Mouse (Mus musculus) brain, embryonic 18.5 days (tissue): ENCODE data around the gene Hist2h2aa2.
"Not testable (repeated sequence)": the region's sequence is repeated elsewhere in the genome, so short reads cannot be mapped to it uniquely, and the experiment has no call there.

Source experiments
- DNase-seq: peaks from one replicate; pipeline ENCODE4 v3.0.0-alpha.2; 2012; ENCODE audit warnings: low read depth, low spot score

The Hist2h2aa2 gene

DNA sequence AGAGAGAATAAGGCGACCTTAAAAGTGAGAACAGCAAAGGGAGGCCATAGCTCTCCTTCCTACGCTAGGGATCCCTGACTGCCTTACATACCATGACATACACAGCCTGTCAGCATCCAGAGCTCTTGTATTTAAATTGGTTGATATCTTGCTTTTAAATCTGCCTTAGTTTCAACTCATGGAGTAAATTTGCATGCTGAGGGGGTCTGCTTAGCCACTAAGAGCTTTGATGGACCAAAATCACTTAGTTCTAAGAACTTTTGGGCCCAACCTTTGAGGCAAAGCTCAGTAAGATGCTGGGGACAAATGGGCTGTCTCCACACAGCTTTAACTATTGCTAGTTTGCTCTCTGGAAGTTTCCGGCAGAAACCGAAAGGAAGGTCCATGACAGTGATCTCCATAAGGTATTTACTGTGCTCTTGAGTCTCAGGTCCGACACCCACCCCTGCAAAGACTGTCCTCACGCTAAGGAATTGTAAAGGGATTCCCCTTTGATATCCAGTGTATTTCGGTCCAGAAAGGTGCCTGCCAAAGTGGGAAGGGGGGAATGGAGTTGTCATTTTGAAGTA, 2.7 kb downstream of the Hist2h2aa2 start:
- DNase-seq, result no peak

- no peak for DNase-seq
These were observed 3.2 kb downstream of the Hist2h2aa2 start for GRCm38 (mm10) chr3:96236834-96237334.

- DNase-seq, result no peak
These were observed 4.2 kb downstream of the Hist2h2aa2 start for GRCm38 (mm10) chr3:96235836-96236235.

DNA sequence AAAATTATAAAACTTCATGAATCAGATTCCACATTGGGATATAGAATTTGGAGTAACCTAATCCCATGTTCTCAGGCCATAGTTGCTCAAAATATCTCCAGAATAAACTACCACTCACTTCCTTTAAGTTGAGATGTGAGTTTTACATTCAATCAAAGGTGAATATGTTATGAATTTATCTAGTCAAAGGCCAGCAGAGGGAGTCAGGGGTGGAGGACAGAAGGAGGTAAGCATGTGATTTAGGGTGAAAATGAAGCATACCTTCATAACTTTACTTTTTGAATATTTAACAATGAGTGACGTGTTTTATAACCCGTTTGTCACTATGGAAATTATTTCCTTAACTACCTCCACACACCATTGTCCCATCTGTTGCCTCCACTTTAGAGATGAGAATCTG, 5.2 kb downstream of the Hist2h2aa2 start:
- DNase-seq, result no peak

DNA sequence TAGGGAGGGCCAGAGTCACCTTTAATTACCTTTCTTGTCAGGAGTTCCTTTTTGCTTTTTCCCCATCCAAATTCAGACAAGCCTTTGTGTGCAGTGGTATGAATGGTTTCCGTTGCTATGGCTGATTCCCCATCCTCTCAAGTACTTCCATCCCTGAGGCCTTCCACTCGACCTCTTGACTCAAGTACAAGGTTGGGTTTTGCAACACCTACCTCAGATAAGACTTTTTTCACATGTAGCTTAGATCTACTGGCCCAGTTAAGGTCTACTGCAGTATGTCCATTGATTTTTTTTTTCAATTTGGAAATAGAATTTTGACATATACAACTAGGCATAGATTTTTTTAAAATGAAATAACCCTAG, 8.3 kb downstream of the Hist2h2aa2 start:
- DNase-seq, result no peak

DNA sequence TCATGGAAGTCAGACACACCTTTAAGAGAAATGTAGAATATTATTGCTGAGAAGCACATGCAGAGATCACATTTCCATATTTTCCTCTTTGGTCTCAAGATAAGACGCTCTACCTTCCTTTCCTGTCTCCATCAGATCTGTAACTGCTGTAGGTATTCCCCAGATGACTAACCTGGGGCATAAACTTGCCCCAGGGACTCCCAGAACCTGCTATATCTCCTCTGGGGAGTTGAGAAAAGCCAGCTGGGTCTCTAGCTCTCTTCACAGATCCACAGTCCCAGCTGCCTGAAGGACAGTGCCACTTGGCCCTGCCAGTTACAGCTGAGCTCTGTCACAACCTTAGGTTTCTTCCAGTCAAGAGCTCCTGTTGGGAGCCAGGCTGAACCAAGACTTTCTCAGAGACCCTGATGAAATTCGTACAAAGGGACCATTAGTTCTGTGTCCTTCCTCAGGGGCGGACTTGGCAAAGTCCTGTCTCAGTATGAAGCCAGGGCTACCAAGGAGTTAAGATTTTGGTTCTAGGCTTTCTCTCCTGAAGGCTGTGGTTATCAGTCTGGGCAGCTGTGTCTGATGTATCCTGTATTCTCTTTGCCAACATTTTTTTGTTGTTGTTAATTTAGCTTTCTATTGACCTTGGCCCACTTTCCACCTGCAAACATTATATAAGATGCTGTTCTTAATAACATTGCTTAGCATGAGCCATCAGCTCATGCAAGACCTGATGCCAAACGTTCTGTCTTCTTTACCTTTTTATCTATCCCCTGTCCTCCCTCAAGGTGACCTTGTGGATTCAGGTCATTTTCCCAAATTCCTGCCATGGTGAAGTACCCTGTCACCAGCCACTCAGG, 8.9 kb downstream of the Hist2h2aa2 start:
- no peak for DNase-seq

DNA sequence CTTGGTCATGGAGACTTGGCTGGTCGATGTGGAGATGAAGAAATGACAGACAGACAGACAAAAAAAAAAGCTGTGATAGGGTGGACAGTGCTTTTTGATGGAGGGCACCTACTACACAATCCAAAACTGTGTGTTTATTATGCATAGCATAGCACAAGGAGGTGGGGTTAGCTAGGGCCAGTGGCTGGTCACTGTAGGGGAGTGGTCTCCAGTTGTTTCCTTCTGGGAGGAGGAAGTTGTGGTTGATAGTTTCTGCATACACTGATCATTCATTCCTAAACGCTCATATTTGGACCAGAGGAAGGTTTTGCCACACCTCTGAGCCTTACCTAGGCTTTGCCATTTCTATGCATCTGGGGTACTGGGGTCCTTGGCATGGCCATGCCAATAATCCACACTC, 9.7 kb downstream of the Hist2h2aa2 start:
- DNase-seq, result no peak

GRCm38 (mm10) chr3:96228828-96229227, 11.2 kb downstream of the Hist2h2aa2 start:
- no peak for DNase-seq

DNA sequence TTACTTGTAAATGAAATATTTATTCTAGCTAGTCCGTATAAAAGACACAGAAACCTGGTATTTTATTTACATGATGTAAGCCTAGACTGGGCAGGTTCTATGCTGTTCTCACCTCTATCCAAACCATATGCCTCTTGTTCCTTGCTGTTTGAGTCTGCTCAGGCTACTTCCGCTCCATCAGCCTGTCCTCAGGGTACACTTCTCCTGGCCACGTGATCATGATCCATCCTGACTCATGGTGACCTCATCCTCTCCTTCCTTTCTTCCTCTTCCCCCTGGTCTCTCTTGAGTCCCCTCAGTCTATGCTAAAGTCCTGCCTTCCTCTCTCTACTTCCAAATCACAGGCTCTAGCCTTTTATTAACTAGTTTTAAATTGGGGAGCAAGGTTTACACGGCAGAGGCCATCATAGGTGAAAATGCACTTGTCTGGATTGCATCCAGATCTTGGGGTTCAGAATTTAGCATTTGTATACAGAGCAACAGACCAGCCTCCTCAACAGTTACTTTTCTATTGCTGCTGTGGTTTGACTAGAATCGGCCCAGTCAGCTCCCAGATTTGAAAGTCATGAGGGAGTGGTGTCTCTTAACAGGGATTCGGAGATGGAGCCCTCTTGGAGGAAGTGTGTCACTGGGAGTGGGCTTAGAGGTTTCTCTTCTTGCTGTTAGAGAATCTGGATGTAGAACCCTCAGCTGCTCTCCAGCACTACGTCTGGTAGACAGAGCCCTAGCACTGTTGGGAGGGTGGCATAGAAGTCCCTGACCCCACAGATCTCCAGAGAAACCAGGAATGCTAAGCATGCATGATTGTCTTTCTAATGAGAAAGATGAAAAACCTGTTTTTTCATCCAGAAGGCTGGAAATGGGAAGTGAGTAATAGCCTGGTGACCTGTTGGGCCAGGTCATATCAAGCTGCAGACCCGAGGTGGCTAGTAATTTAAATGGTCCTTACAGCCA, 13.1 kb downstream of the Hist2h2aa2 start:
- no peak for DNase-seq

DNA sequence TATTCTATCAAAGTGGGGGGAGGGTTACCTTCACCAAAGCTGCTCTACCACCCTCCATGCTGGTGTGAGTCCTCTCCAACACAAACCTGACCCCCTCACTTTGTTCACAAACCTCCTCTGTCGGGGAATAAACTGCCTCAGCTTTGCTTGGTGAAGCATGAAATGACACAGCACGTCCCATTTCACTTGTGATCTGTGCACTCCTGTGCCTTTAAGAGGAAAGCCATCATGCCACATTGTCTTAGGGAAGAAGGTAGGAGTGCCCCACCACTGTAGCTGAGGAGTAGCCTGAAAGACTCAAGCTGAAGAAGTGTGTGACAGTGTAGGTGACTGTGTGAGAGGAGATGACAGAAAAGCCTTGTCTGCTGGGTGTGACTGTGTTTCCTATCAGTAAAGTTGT, 14.7 kb downstream of the Hist2h2aa2 start:
- no peak for DNase-seq

- no peak for DNase-seq
These were observed 17.3 kb downstream of the Hist2h2aa2 start for GRCm38 (mm10) chr3:96222774-96223173.

- no peak for DNase-seq
These were observed 18.4 kb downstream of the Hist2h2aa2 start for GRCm38 (mm10) chr3:96221640-96222038.

- peak; percentile 90 for DNase-seq
These were observed 19.1 kb downstream of the Hist2h2aa2 start, which contains the start of the genes Hist2h2ac and Hist2h2be for GRCm38 (mm10) chr3:96220765-96221639. Gene Hist2h2ac (minus strand): TSS chr3:96220880. Gene Hist2h2be (plus strand): TSS chr3:96221119.

DNA sequence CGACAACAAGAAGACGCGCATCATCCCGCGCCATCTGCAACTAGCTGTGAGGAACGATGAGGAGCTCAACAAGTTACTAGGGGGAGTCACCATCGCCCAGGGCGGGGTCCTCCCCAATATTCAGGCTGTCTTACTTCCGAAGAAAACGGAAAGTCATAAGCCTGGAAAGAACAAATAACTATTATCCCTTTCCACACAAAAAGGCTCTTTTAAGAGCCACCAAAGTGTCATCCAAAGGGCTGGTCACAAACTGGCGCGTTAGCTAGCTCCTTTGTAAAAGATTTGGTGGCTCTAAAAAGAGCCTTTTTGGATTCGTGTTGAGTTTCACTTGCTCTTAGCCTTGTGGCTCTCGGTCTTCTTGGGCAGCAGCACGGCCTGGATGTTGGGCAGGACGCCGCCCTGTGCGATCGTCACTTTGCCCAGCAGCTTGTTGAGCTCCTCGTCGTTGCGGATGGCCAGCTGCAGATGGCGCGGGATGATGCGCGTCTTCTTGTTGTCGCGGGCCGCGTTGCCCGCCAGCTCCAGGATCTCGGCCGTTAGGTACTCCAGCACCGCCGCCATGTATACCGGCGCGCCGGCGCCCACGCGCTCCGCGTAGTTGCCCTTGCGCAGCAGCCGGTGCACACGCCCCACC, 19.8 kb downstream of the Hist2h2aa2 start:
- DNase-seq, result not testable (repeated sequence)

DNA sequence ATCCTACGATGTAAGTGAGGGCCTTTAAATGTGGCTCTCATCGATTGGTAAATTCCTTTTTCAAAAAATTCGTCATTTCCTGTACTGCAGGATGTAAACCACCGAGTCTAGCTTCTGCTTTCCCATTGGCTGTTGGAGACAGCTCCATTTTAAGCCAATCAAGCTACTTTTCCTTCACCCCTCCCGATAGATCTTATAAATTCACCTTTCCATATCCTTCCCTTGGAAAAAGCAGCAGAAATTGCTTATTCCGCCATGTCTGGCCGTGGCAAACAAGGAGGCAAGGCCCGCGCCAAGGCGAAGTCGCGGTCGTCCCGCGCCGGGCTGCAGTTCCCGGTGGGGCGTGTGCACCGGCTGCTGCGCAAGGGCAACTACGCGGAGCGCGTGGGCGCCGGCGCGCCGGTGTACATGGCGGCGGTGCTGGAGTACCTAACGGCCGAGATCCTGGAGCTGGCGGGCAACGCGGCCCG, 20.4 kb downstream of the Hist2h2aa2 start, which contains the start of the genes Bola1 and Hist2h2ab:
TSS of gene Bola1 (minus strand) at position 49 of the 470 bp plus-strand sequence.
TSS of gene Hist2h2ab (plus strand) at position 205 of the 470 bp plus-strand sequence.
- DNase-seq, result peak; percentile 88

DNA sequence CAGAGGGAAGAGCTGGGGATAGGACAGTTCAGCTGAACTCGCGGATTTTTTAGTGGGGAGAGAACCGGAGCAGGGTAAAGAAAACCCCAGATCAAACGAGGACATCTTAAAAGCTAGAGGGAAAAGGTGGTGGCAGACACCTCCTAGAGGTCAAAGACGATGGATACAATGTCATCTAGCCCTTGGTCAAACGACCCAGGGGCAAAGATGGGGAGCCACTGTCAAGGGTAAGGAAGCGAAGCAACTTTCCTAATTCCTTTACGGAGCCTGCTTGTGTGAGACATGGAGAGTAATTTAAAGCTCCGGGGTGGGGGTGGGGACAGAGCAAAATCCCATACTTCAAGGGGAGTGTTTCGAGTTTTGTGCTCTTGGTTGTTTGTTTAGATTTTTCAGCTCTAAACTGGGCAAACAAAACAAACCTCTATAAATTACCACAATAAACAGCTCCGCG, 20.9 kb downstream of the Hist2h2aa2 start:
- DNase-seq, result no peak

DNA sequence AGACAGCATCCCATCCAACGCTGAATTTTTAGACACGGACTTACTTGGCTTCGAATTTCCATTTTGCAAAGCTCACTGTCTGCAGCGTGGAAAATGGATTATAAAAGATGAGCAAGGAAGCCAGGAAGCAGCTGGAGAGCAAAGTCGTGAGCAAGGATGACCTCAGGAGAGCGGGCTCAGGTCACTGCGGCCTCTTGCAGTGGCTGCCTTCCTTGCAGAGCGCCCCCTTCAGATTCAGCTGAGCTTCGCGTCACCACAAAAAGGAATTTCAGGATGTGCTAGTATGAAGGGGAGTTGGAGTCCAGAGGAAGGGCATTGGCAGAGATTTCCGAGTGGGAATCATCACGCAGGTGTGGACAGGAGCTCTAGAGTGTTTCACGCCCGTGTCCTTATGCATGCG, 30.8 kb downstream of the Hist2h2aa2 start:
- DNase-seq, result no peak

DNA sequence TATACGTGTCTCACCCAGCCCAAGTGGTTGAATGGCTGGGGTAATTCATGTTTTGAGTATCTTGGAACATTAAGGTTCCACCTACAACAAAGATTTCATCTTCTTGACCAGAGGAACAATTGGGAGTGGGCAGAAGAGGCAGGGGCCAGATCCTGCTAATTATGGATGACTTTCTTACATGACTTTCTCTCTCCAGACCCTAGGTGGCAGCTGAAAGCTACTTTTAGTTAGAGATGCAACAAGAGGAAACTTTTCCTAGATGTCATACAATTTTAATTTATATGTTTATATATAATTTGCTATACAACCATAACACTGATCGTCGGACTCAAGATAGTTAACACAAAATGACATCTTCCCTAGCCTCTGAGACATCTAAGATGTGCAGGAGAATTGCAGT, 32.3 kb downstream of the Hist2h2aa2 start:
- DNase-seq, result no peak

- DNase-seq, result no peak
These were observed 40.3 kb downstream of the Hist2h2aa2 start for GRCm38 (mm10) chr3:96199731-96200130.
